Mouse (Mus musculus): ENCODE results near the gene Gdf2. TPM values are rescaled to one million over a fixed set of nuclear protein-coding genes. Genes with fewer than 3 reads are reported as not detected.

Gene Gdf2
- total and polyA plus RNA-seq, 3 experiments, result not detected

DNA sequence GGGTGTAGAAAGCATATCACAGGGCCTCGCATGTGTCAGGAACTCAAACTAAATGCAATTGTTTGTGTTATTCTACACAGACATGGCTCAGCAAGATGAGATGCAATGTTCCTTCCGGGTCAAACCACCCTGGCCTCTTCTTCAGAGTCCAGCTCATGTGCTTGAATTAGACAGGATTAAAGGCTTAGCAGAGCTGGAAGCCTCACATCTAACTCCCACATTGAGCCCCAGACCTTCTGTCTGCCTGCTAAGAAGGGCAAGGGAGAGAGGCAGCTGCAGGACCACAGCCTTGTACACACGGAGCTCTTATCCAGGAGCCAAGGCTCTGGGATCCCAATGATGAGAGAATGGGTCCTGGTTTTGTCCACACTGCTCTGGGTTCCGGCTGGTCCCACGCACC is 12.9 kb downstream of the Gdf2 start, which contains the start of gene Rbp3:
Rbp3 (plus strand) TSS at position 243 of the 400 bp plus-strand sequence.
- H3K4me3 ChIP-seq (ENCODE audit: control insufficient read depth in 1 of 2, insufficient read depth in 1 of 2, low read depth in 2 of 2, low read length in 2 of 2), result no peak within 1 kb of the TSS

DNA sequence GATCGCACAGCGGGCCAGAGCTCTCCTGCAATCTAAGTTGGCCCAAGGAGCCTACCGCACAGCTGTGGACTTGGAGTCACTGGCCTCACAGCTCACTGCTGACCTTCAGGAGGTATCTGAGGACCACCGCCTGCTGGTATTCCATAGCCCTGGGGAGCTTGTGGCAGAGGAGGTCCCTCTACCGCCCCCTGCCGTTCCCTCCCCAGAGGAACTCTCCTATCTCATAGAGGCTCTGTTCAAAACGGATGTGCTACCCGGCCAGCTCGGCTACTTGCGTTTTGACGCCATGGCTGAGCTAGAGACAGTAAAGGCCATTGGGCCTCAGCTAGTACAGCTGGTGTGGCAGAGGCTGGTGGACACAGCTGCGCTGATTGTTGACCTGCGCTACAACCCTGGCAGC is 15.2 kb downstream of the Gdf2 start:
- no peaks in the 10 kb centered on the region for H3K9me3 ChIP-seq (replicated peaks; ENCODE audit: insufficient read depth, low read length)
- H3K4me3 ChIP-seq (ENCODE audit: control insufficient read depth in 1 of 2, insufficient read depth in 1 of 2, low read depth in 2 of 2, low read length in 2 of 2), result no peak overlapping the region
- no peak for DNase-seq (ENCODE audit: low read depth, low spot score)
- no peaks in the 10 kb centered on the region for H3K36me3 ChIP-seq (ENCODE audit: control insufficient read depth in 1 of 2, insufficient read depth in 2 of 2, low read length in 2 of 2)
- H3K79me2 ChIP-seq (ENCODE audit: control insufficient read depth, insufficient read depth, low read length, poor library complexity), result no peaks in the 10 kb centered on the region
- H3K27me3 ChIP-seq (ENCODE audit: control insufficient read depth in 1 of 2, insufficient read depth in 2 of 2, low read length in 2 of 2), result no peaks in the 10 kb centered on the region
- TF ChIP-seq CHD2 (IDR thresholded peaks at IDR 0.05; ENCODE audit: low read length) (no peak), MAFK (IDR thresholded peaks at IDR 0.05; ENCODE audit: borderline replicate concordance, low read depth, low read length) (no peak), MYC (IDR thresholded peaks at IDR 0.05; ENCODE audit: low read depth, low read length) (no peak)
- H3K9ac ChIP-seq (ENCODE audit: control insufficient read depth, low read depth, low read length, poor library complexity, severe bottlenecking), result no peak overlapping the region
- no peaks in the 10 kb centered on the region for H3K4me1 ChIP-seq (ENCODE audit: control insufficient read depth in 1 of 2, insufficient read depth in 2 of 2, low read length in 2 of 2)
- H3K27ac ChIP-seq (ENCODE audit: control insufficient read depth, low read depth, low read length), result no peak overlapping the region

More for the DNA sequence above, 12.9 kb downstream of the Gdf2 start, which contains the start of gene Rbp3:
- H3K36me3 ChIP-seq (ENCODE audit: control insufficient read depth in 1 of 2, insufficient read depth in 2 of 2, low read length in 2 of 2), result no peaks in the 10 kb centered on the region
- H3K4me1 ChIP-seq (ENCODE audit: control insufficient read depth in 1 of 2, insufficient read depth in 2 of 2, low read length in 2 of 2), result no peaks in the 10 kb centered on the region
- H3K27ac ChIP-seq (ENCODE audit: control insufficient read depth, low read depth, low read length), result no peak within 1 kb of the TSS
- no peaks in the 10 kb centered on the region for H3K27me3 ChIP-seq (ENCODE audit: control insufficient read depth in 1 of 2, insufficient read depth in 2 of 2, low read length in 2 of 2)
- no peak for DNase-seq (ENCODE audit: low read depth, low spot score)
- no peak for TF ChIP-seq MAFK (IDR thresholded peaks at IDR 0.05; ENCODE audit: borderline replicate concordance, low read depth, low read length)
- no peak for TF ChIP-seq CTCF (IDR thresholded peaks at IDR 0.05 in 2 of 3, conservative IDR thresholded peaks at IDR 0.05 in 1 of 3; ENCODE audit: control insufficient read depth in 1 of 3, insufficient read depth in 1 of 3, low read depth in 2 of 3, low read length in 3 of 3, poor library complexity in 1 of 3, severe bottlenecking in 1 of 3)
- TF ChIP-seq E2F4 (IDR thresholded peaks at IDR 0.05; ENCODE audit: borderline replicate concordance, low read depth, low read length), result no peak
- no peak for TF ChIP-seq ZNF384 (IDR thresholded peaks at IDR 0.05; ENCODE audit: low read depth, low read length)
- no peak for TF ChIP-seq MAZ (IDR thresholded peaks at IDR 0.05; ENCODE audit: low read depth, low read length)
- no peak for TF ChIP-seq ZKSCAN1 (IDR thresholded peaks at IDR 0.05; ENCODE audit: low read depth, low read length)
- TF ChIP-seq KAT2A (conservative IDR thresholded peaks at IDR 0.05; ENCODE audit: low read depth, low read length), result no peak
- TF ChIP-seq TCF12 (IDR thresholded peaks at IDR 0.05; ENCODE audit: low read depth, low read length), result no peak
- TF ChIP-seq USF1 (IDR thresholded peaks at IDR 0.05; ENCODE audit: low read depth, low read length), result no peak
- TF ChIP-seq CHD1 (IDR thresholded peaks at IDR 0.05; ENCODE audit: low read depth, low read length), result no peak
- TF ChIP-seq MEF2A (IDR thresholded peaks at IDR 0.05; ENCODE audit: extremely low read depth, insufficient replicate concordance, low read depth, low read length, poor library complexity, severe bottlenecking), result no peak
- no peak for TF ChIP-seq SIN3A (IDR thresholded peaks at IDR 0.05; ENCODE audit: low read length)
- TF ChIP-seq POLR2AphosphoS2 (IDR thresholded peaks at IDR 0.05; ENCODE audit: low read length), result no peak
- no peak for TF ChIP-seq MYB (IDR thresholded peaks at IDR 0.05; ENCODE audit: low read depth, low read length)
- no peak for TF ChIP-seq BHLHE40 (IDR thresholded peaks at IDR 0.05; ENCODE audit: borderline replicate concordance, low read depth, low read length)
- no peak for TF ChIP-seq POLR2AphosphoS5 (IDR thresholded peaks at IDR 0.05; ENCODE audit: borderline replicate concordance, low read depth, low read length)
- H3K79me2 ChIP-seq (ENCODE audit: control insufficient read depth, insufficient read depth, low read length, poor library complexity), result no peaks in the 10 kb centered on the region
- H3K9ac ChIP-seq (ENCODE audit: control insufficient read depth, low read depth, low read length, poor library complexity, severe bottlenecking), result no peak within 1 kb of the TSS
- no peaks in the 10 kb centered on the region for H3K9me3 ChIP-seq (replicated peaks; ENCODE audit: insufficient read depth, low read length)
